Mouse (Mus musculus): ENCODE results near the gene Ccnh. TPM values are rescaled to one million over a fixed set of nuclear protein-coding genes. Genes with fewer than 3 reads are reported as not detected.

Ccnh gene
- total RNA-seq, 1 experiment, result 46.6 TPM

- Histone ChIP-seq H3K4me1 (ENCODE audit: control insufficient read depth in 2 of 2, insufficient read depth in 2 of 2, low read length in 2 of 2, poor library complexity in 1 of 2) (no peaks in the 10 kb centered on the region), H3K9ac (ENCODE audit: insufficient read depth, low read depth, low read length, poor library complexity, severe bottlenecking) (no peak overlapping the region), H3K4me3 (ENCODE audit: insufficient read depth in 1 of 2, low read depth in 1 of 2, low read length in 2 of 2, poor library complexity in 1 of 2, severe bottlenecking in 1 of 2) (no peak overlapping the region), H3K36me3 (ENCODE audit: control insufficient read depth, insufficient read depth, low read length, poor library complexity, severe bottlenecking) (no peaks in the 10 kb centered on the region), H3K9me3 (ENCODE audit: control insufficient read depth, insufficient read depth, low read depth, low read length) (no peaks in the 10 kb centered on the region), H3K27ac (ENCODE audit: insufficient read depth, low read depth, low read length, poor library complexity, severe bottlenecking) (no peak overlapping the region)
- in situ Hi-C loops (cut with MboI; ENCODE audit: low sequenced_read_pairs in 2 of 2, unreplicated experiment in 2 of 2), result loop anchor here (5.0 to 25.0 kb wide), 2 partner anchors 202 to 212 kb away; no protein-coding TSS in a partner anchor
- DNase-seq (ENCODE audit: low read depth, low spot score), result no peak
- TF ChIP-seq ZNF384 (IDR thresholded peaks at IDR 0.05; ENCODE audit: low read depth, low read length) (peak; percentile 88), MAFK (IDR thresholded peaks at IDR 0.05; ENCODE audit: insufficient read depth, low read depth, low read length) (no peak), CHD2 (IDR thresholded peaks at IDR 0.05; ENCODE audit: low read depth, low read length) (no peak), ZC3H11A (IDR thresholded peaks at IDR 0.05; ENCODE audit: borderline replicate concordance, low read depth, low read length) (peak; percentile 41; the same call in 1 of the 2 replicates), HCFC1 (IDR thresholded peaks at IDR 0.05; ENCODE audit: borderline replicate concordance, insufficient read depth, low read length) (no peak)
Measured at GRCm38 (mm10) chr13:85164512-85165124, 24.6 kb upstream of the Ccnh start.

GRCm38 (mm10) chr13:85189644-85190121 lies 475 bp downstream of the Ccnh start:
- DNase-seq (ENCODE audit: low read depth, low spot score), result peak; percentile 13
- H3K4me1 ChIP-seq (ENCODE audit: control insufficient read depth in 2 of 2, insufficient read depth in 2 of 2, low read length in 2 of 2, poor library complexity in 1 of 2), result no peaks in the 10 kb centered on the region
- no peak for TF ChIP-seq ZNF384 (IDR thresholded peaks at IDR 0.05; ENCODE audit: low read depth, low read length)
- no peak for TF ChIP-seq ZC3H11A (IDR thresholded peaks at IDR 0.05; ENCODE audit: borderline replicate concordance, low read depth, low read length)
- TF ChIP-seq HCFC1 (IDR thresholded peaks at IDR 0.05; ENCODE audit: borderline replicate concordance, insufficient read depth, low read length), result no peak; the same call in 1 of the 2 replicates
- TF ChIP-seq MAFK (IDR thresholded peaks at IDR 0.05; ENCODE audit: insufficient read depth, low read depth, low read length), result no peak
- no peak for TF ChIP-seq CHD2 (IDR thresholded peaks at IDR 0.05; ENCODE audit: low read depth, low read length)
- in situ Hi-C loops (cut with MboI; ENCODE audit: low sequenced_read_pairs in 2 of 2, unreplicated experiment in 2 of 2), result no loop called here
- peaks cover 5% of the 10 kb centered on the region; the same call in 1 of the 2 replicates for H3K36me3 ChIP-seq (ENCODE audit: control insufficient read depth, insufficient read depth, low read length, poor library complexity, severe bottlenecking)
- H3K9me3 ChIP-seq (ENCODE audit: control insufficient read depth, insufficient read depth, low read depth, low read length), result 0 out of 2 replicates have a peak, but pooled peaks cover 1% of the 10 kb centered on the region
- H3K27ac ChIP-seq (ENCODE audit: insufficient read depth, low read depth, low read length, poor library complexity, severe bottlenecking), result peak overlapping the region; percentile 4; the same call in 1 of the 2 replicates
- peak overlapping the region; percentile 83 for H3K9ac ChIP-seq (ENCODE audit: insufficient read depth, low read depth, low read length, poor library complexity, severe bottlenecking)
- peak overlapping the region; percentile 75 to 93 for H3K4me3 ChIP-seq (ENCODE audit: insufficient read depth in 1 of 2, low read depth in 1 of 2, low read length in 2 of 2, poor library complexity in 1 of 2, severe bottlenecking in 1 of 2)

DNA sequence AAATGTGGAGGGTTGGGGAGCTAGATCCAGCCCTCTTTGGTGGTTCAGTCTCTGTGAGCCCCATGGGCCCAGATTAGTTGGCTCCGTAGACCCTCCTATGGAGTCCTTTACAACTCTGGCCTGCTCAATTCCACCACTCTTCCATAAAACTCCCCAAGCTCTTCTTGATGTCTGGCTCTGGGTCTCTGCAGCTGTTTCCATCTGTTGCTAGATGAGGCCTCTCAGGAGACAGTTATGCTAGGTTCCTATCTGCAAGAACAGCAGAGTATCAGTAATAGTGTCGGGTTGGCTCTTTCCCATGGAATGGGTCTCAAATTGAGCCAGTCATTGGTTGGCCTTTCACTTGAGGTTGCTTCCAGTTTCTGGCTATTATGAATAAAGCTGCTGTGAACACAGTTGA lies 2.0 kb downstream of the Ccnh start:
- in situ Hi-C loops (cut with MboI; ENCODE audit: low sequenced_read_pairs in 2 of 2, unreplicated experiment in 2 of 2), result no loop called here

DNA sequence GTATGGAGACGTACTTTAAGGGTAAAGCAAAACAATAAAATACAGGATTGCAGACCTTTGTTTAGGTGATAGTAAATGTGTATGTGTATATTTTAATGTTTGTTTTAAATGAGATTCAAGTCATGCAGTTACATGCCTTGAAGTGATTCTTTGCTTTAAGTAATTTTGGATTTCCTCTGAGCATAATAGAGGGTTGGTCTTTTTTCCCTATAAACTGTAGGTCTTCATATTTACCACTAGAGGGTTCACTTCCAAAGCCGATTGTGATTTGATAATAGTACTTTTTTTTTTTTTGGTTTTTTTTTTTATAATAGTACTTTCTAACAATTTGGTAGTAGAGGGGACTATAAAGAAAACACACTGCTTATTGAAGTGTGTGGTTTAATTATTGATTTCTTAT lies 18.3 kb downstream of the Ccnh start:
- no peak overlapping the region for H3K9ac ChIP-seq (ENCODE audit: insufficient read depth, low read depth, low read length, poor library complexity, severe bottlenecking)
- H3K27ac ChIP-seq (ENCODE audit: insufficient read depth, low read depth, low read length, poor library complexity, severe bottlenecking), result no peak overlapping the region
- no peaks in the 10 kb centered on the region for H3K4me1 ChIP-seq (ENCODE audit: control insufficient read depth in 2 of 2, insufficient read depth in 2 of 2, low read length in 2 of 2, poor library complexity in 1 of 2)
- in situ Hi-C loops (cut with MboI; ENCODE audit: low sequenced_read_pairs in 2 of 2, unreplicated experiment in 2 of 2), result no loop called here
- peaks cover 2% of the 10 kb centered on the region for H3K36me3 ChIP-seq (ENCODE audit: control insufficient read depth, insufficient read depth, low read length, poor library complexity, severe bottlenecking)
- TF ChIP-seq MAFK (IDR thresholded peaks at IDR 0.05; ENCODE audit: insufficient read depth, low read depth, low read length) (no peak), CHD2 (IDR thresholded peaks at IDR 0.05; ENCODE audit: low read depth, low read length) (no peak), ZNF384 (IDR thresholded peaks at IDR 0.05; ENCODE audit: low read depth, low read length) (peak; percentile 91)
- no peaks in the 10 kb centered on the region for H3K9me3 ChIP-seq (ENCODE audit: control insufficient read depth, insufficient read depth, low read depth, low read length)
- no peak overlapping the region for H3K4me3 ChIP-seq (ENCODE audit: insufficient read depth in 1 of 2, low read depth in 1 of 2, low read length in 2 of 2, poor library complexity in 1 of 2, severe bottlenecking in 1 of 2)
- DNase-seq (ENCODE audit: low read depth, low spot score), result no peak

More for the DNA sequence above, 2.0 kb downstream of the Ccnh start:
- TF ChIP-seq HCFC1 (IDR thresholded peaks at IDR 0.05; ENCODE audit: borderline replicate concordance, insufficient read depth, low read length) (no peak), ZNF384 (IDR thresholded peaks at IDR 0.05; ENCODE audit: low read depth, low read length) (no peak)
- Histone ChIP-seq H3K9me3 (ENCODE audit: control insufficient read depth, insufficient read depth, low read depth, low read length) (no peaks in the 10 kb centered on the region), H3K27ac (ENCODE audit: insufficient read depth, low read depth, low read length, poor library complexity, severe bottlenecking) (no peak overlapping the region), H3K4me3 (ENCODE audit: insufficient read depth in 1 of 2, low read depth in 1 of 2, low read length in 2 of 2, poor library complexity in 1 of 2, severe bottlenecking in 1 of 2) (no peak overlapping the region), H3K36me3 (ENCODE audit: control insufficient read depth, insufficient read depth, low read length, poor library complexity, severe bottlenecking) (peaks cover 5% of the 10 kb centered on the region; the same call in 1 of the 2 replicates), H3K4me1 (ENCODE audit: control insufficient read depth in 2 of 2, insufficient read depth in 2 of 2, low read length in 2 of 2, poor library complexity in 1 of 2) (peaks cover 2 to 3% of the 10 kb centered on the region in 2 experiments; a peak in 1 of 4 replicates), H3K9ac (ENCODE audit: insufficient read depth, low read depth, low read length, poor library complexity, severe bottlenecking) (no peak overlapping the region)
- DNase-seq (ENCODE audit: low read depth, low spot score), result no peak

All from ES-E14 (cell line).